Mouse (Mus musculus): ENCODE data around the gene Cbfa2t2. TPM values are rescaled to one million over a fixed set of nuclear protein-coding genes. Genes with fewer than 3 reads are reported as not detected.

The Cbfa2t2 gene
- 40.9 and 43.6 TPM in 2 replicates for polyA plus RNA-seq (2015; fragmentation: Nextera tagmentation; extraction: Ambion mirVana)

DNA sequence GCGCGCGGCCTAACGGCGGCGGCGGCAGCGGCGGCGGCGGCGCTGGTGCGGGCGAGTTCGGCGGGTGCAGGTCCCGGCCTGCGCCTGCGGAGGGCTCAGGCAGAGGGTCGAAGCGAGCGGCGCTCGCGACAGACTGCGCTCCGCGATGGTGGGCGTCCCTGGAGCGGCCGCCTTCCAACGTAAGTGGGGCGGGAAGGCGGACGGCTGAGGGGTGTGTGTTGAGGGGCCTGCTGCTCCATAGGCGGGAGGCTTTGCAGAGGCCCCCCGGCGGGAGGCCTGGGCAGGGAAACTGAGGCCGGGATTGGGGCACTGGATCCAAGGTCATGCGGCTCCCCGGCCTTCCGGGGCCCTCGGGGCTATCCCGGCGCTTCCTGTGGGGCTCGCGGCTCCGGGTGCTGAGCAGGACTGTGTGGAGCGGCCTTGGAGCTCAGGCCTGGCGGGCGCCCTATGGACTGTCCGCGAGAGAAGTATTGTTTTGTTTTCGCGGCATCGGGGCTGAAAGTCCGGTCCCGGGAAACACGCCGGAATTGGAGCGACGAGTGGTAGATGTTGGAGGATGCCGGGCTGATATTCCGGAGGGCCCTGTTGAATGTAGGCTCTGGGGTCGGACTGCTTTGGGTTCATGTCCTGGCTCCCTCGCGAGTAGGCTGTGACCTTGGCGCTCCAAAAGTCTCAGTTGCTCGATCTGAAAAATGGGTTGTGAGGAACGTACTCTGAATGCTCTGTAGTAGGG lies at the start of gene Cbfa2t2:
Gene Cbfa2t2 (plus strand): TSS at position 24 of the 733 bp plus-strand sequence.
- H3K27me3 ChIP-seq, result no peaks in the 10 kb centered on the region
- peak within 1 kb of the TSS; percentile 93 for H3K9ac ChIP-seq
- H3K9me3 ChIP-seq (replicated peaks), result no peaks in the 10 kb centered on the region
- H3K4me2 ChIP-seq (replicated peaks), result peak within 1 kb of the TSS; percentile 49
- WGBS, result under 1% methylated on average over 67 of the region's 70 CpGs
- H3K4me1 ChIP-seq, result peaks cover 38% of the 10 kb centered on the region
- H3K4me3 ChIP-seq (replicated peaks), result peak within 1 kb of the TSS; percentile 97
- peak; percentile 86 for ATAC-seq (ENCODE audit: insufficient number of reproducible peaks, low FRiP score, low TSS enrichment, low read depth)
- H3K36me3 ChIP-seq, result no peaks in the 10 kb centered on the region
- peak within 1 kb of the TSS; percentile 95 for H3K27ac ChIP-seq (replicated peaks)

DNA sequence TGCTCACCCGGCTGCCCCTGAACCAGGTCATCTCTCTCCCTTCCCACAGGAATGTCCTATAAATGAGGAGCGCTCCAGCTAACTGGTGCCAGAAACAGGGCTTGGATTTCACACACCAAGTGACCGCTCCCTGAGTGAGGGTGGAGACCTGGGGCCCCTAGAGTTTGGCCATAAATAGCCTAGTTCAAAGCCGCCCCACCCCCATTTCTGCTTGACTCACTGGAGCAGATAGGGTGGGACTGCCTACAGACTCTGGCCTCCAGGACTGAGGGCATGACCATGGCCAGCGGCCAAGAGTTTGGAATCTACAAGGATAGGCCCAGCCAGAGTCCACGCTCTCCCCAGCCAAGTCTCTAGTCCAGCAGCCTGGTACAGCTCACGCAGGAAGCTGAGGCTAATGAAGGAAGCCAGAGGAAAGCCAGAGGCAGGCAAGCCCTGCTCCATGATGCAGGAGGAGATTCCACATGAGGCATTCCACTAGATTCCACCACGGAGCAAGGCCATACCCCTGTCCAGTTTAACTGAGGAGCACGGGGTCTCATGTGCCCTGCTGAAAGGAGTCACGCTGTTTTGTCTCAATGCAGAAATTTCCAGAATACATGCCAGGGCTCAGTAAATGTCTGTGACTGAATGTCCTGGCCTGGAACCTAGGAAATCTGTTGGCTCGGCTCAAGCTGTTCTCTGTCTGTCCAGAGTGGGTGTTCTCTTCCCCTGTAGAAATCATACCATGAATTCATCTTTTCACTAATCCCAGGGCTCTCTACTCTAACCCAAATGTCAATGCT lies 45.9 kb upstream of the Cbfa2t2 start:
- no peak overlapping the region for H3K4me3 ChIP-seq (replicated peaks)
- H3K9ac ChIP-seq, result no peak overlapping the region
- no peak overlapping the region for H3K4me2 ChIP-seq (replicated peaks)
- H3K4me1 ChIP-seq, result 0 out of 2 replicates have a peak, but pooled peaks cover 4% of the 10 kb centered on the region
- H3K27ac ChIP-seq (replicated peaks), result peak overlapping the region; percentile 73; the same call in 1 of the 2 replicates
- no peaks in the 10 kb centered on the region for H3K9me3 ChIP-seq (replicated peaks)
- 78% methylated on average over 11 of the region's 11 CpGs for WGBS
- H3K36me3 ChIP-seq, result no peaks in the 10 kb centered on the region
- H3K27me3 ChIP-seq, result no peaks in the 10 kb centered on the region
- ATAC-seq (ENCODE audit: insufficient number of reproducible peaks, low FRiP score, low TSS enrichment, low read depth), result peak; percentile 87

DNA sequence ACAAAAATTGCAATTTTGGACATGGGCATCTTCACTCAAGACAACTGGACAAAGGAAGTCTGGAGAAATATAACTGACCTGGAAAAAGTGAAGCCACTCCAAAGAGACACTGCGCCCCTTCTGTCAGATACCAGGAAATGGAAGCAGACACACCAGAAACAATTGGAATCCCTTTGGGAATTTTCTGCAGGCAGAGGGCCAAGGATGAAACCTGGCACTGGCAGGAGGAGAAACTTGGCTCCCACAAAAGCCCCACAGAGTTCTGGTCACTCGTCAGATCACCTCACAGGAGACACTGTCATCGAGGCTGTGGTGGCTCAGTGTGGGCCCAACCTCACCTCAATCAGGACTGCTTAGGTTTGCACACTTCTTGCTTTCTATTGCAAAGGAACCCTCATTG lies 41.7 kb upstream of the Cbfa2t2 start:
- H3K4me1 ChIP-seq, result 0 out of 2 replicates have a peak, but pooled peaks cover 4% of the 10 kb centered on the region
- H3K27ac ChIP-seq (replicated peaks), result no peak overlapping the region
- H3K4me2 ChIP-seq (replicated peaks), result no peak overlapping the region
- H3K9ac ChIP-seq, result no peak overlapping the region
- H3K36me3 ChIP-seq, result no peaks in the 10 kb centered on the region
- no peak overlapping the region for H3K4me3 ChIP-seq (replicated peaks)
- ATAC-seq (ENCODE audit: insufficient number of reproducible peaks, low FRiP score, low TSS enrichment, low read depth), result no peak
- no peaks in the 10 kb centered on the region for H3K9me3 ChIP-seq (replicated peaks)
- 75% methylated on average over 3 of the region's 3 CpGs for WGBS
- H3K27me3 ChIP-seq, result no peaks in the 10 kb centered on the region

DNA sequence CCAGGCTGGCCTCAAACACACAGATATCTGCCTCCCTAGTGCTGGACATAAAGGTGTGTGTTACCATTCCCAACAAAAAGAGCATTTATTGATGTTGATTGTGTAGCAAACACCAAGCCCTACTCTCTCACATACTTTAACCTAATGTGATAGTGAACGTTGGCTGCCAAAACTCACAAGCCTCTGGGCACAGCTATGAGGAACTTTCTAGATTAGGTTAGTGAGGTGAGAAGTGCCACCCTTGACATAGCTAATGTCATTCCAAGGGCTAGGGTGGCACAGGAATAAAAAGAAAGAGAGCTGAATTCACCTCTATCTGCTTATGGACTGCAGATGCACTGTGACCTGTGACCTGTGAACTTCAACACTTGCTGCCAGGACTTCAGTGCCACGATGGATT lies 39.8 kb upstream of the Cbfa2t2 start:
- Histone ChIP-seq H3K4me1 (no peaks in the 10 kb centered on the region), H3K36me3 (no peaks in the 10 kb centered on the region), H3K27me3 (no peaks in the 10 kb centered on the region), H3K27ac (replicated peaks) (no peak overlapping the region), H3K4me2 (replicated peaks) (no peak overlapping the region), H3K9ac (no peak overlapping the region), H3K4me3 (replicated peaks) (no peak overlapping the region), H3K9me3 (replicated peaks) (no peaks in the 10 kb centered on the region)
- no peak for ATAC-seq (ENCODE audit: insufficient number of reproducible peaks, low FRiP score, low TSS enrichment, low read depth)
- 80% methylated on average over 2 of the region's 2 CpGs for WGBS

DNA sequence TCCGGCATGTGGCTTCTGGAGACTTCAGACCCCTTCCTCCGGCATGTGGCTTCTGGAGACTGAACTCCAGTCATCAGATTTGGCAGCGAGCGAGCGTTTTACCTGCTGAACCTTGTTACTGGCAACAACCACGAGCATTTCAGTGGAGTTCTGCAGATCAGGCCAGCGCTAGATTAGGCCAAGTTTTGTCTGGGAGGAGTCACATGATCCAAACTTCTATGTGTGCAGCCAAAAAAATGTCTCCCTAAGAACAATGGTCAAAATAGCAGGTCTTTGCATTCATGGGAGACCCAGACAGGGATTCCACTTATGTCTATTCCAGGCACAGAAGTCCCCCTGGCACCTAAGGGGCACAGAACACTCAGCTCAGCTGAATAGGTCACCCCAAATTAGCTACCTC lies 38.0 kb upstream of the Cbfa2t2 start:
- Histone ChIP-seq H3K9me3 (replicated peaks) (no peaks in the 10 kb centered on the region), H3K4me2 (replicated peaks) (no peak overlapping the region), H3K27me3 (no peaks in the 10 kb centered on the region), H3K36me3 (no peaks in the 10 kb centered on the region), H3K9ac (no peak overlapping the region), H3K4me1 (peaks cover 7% of the 10 kb centered on the region), H3K27ac (replicated peaks) (no peak overlapping the region), H3K4me3 (replicated peaks) (no peak overlapping the region)
- WGBS, result 79% methylated on average over 7 of the region's 7 CpGs
- ATAC-seq (ENCODE audit: insufficient number of reproducible peaks, low FRiP score, low TSS enrichment, low read depth), result no peak; the same call in 1 of the 2 replicates

DNA sequence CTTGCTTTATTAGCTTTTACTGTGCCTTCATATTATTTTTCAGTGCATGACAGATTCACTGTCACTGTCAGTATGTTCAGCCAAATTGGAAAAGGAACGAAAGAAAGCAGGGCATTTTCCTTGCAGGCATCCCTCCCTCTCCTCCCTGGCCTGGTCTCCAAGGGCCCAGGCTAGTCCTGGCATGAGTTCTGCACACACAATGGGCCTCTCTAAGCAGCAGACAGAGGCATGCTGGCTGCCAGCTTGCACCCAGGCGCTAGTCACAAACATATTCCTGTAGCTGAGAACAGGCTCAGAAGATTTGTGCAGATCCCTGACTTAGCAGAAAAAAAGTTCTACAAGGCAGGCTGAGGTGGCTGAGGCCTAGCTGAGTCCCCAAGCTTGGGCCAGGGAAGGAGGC lies 37.0 kb upstream of the Cbfa2t2 start:
- WGBS, result 55% methylated on average over 2 of the region's 2 CpGs
- Histone ChIP-seq H3K4me3 (replicated peaks) (no peak overlapping the region), H3K4me2 (replicated peaks) (no peak overlapping the region), H3K9ac (no peak overlapping the region), H3K9me3 (replicated peaks) (no peaks in the 10 kb centered on the region), H3K27me3 (no peaks in the 10 kb centered on the region), H3K36me3 (no peaks in the 10 kb centered on the region), H3K4me1 (peaks cover 11% of the 10 kb centered on the region), H3K27ac (replicated peaks) (no peak overlapping the region; the same call in 1 of the 2 replicates)
- no peak for ATAC-seq (ENCODE audit: insufficient number of reproducible peaks, low FRiP score, low TSS enrichment, low read depth)

DNA sequence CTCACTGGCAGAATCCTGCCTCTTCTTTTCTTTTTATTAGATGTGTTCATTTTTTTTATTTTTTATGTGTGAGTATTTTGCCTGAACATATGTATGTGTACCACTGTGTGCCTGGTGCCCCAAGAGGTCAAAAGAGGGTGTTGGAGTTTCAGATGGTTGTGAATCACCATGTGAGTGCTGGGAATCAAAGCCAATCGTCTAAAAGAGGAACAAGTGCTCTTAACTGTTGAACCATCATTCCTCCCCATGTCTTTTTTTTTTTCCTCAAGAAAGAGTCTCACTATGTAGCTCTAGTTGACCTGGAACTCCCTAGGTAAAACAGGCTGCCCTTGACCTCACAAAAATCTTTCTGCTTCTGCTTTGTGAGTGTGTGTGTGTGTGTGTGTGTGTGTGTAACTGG lies 34.3 kb upstream of the Cbfa2t2 start:
- H3K4me3 ChIP-seq (replicated peaks), result no peak overlapping the region
- no peaks in the 10 kb centered on the region for H3K27me3 ChIP-seq
- H3K36me3 ChIP-seq, result no peaks in the 10 kb centered on the region
- H3K4me1 ChIP-seq, result peaks cover 12% of the 10 kb centered on the region
- H3K9ac ChIP-seq, result no peak overlapping the region
- no peaks in the 10 kb centered on the region for H3K9me3 ChIP-seq (replicated peaks)
- no peak overlapping the region for H3K4me2 ChIP-seq (replicated peaks)
- WGBS, result 55% methylated on average over 1 of the region's 1 CpGs
- ATAC-seq (ENCODE audit: insufficient number of reproducible peaks, low FRiP score, low TSS enrichment, low read depth), result no peak
- H3K27ac ChIP-seq (replicated peaks), result no peak overlapping the region

DNA sequence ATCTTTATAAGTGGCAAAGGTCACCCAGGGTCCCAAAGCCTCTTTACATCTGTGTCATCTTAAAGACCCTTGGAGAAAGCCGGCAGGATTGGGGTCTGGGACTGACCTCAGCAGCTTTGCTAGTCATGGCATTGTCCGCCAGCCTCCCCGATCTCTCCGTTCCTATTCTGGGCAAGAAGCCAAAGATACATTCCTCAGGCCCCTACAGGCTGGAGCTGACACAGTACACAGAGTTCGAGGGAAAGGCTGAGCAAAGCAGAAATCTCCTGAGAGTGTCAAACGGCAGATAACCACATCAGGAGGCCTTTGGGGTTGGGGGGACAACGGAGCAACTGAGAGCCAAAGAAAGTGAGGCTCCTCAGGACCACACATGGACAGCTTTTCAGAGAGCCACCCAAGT lies 33.5 kb upstream of the Cbfa2t2 start:
- no peak overlapping the region for H3K27ac ChIP-seq (replicated peaks)
- H3K36me3 ChIP-seq, result no peaks in the 10 kb centered on the region
- no peak overlapping the region for H3K9ac ChIP-seq
- H3K9me3 ChIP-seq (replicated peaks), result no peaks in the 10 kb centered on the region
- no peaks in the 10 kb centered on the region for H3K27me3 ChIP-seq
- H3K4me3 ChIP-seq (replicated peaks), result no peak overlapping the region
- no peak overlapping the region for H3K4me2 ChIP-seq (replicated peaks)
- peaks cover 16% of the 10 kb centered on the region for H3K4me1 ChIP-seq
- 5% methylated on average over 7 of the region's 7 CpGs for whole genome bisulfite sequencing
- ATAC-seq (ENCODE audit: insufficient number of reproducible peaks, low FRiP score, low TSS enrichment, low read depth), result peak; percentile 56

DNA sequence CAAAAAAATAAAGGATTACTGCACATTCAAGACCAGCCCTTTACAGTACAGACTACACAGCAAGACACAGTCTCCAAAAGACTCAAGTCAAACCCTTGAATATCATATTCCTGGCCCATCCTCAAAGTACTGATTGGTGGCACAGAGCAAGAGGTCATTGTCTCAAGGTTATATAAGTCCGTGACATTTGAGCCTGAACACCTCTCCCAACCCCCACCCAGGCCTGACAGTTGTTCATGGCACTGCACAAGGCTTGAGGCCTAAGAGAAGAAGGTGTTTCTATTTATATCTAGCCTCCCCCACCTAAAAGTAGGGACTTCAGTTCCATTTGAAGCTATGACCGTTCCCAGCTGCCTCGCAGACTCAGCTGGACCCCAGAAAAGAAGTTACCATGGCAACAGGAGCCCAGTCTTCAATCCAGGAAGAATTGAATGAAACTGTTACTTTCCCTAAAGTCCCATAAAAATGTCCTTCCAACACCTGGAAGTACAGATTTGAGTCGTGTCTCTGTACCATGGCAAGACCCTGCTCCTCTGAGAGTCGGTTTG lies 30.8 kb upstream of the Cbfa2t2 start:
- WGBS, result 63% methylated on average over 5 of the region's 5 CpGs
- Histone ChIP-seq H3K4me1 (peaks cover 21% of the 10 kb centered on the region), H3K9me3 (replicated peaks) (no peaks in the 10 kb centered on the region), H3K9ac (no peak overlapping the region), H3K27me3 (no peaks in the 10 kb centered on the region), H3K36me3 (no peaks in the 10 kb centered on the region), H3K4me3 (replicated peaks) (no peak overlapping the region), H3K4me2 (replicated peaks) (no peak overlapping the region), H3K27ac (replicated peaks) (no peak overlapping the region)
- ATAC-seq (ENCODE audit: insufficient number of reproducible peaks, low FRiP score, low TSS enrichment, low read depth), result no peak

DNA sequence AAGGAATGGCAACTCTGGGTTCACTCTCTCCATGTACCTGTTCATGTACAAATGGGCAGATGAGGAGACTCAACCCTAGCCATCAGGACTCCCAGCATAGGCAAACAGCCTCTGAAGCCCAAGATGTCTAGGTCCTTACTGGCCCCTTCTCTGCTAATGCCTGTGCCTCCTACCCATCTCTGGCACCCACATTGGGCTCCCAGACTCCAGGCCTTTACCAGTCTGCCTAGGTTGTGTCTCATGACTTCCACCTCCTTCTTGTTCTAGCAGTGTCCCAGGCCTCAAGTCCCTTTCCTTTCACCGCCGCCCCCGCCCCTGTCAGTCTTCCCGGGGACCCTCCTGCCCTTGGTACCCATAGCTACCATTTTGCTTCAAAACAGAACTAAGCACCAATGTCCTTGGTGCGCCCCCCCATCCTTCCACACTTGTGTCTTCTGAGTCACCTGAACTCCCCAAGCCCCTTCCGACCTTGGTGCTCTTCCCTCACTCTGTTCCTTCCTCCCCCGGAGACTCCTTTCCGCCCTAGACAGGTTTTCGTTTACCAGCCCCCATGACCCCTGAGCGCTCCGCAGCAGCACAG lies 29.1 kb upstream of the Cbfa2t2 start:
- H3K9ac ChIP-seq, result peak overlapping the region; percentile 58
- WGBS, result 33% methylated on average over 11 of the region's 11 CpGs
- no peak overlapping the region for H3K27ac ChIP-seq (replicated peaks)
- no peaks in the 10 kb centered on the region for H3K27me3 ChIP-seq
- H3K36me3 ChIP-seq, result no peaks in the 10 kb centered on the region
- no peak for ATAC-seq (ENCODE audit: insufficient number of reproducible peaks, low FRiP score, low TSS enrichment, low read depth)
- H3K9me3 ChIP-seq (replicated peaks), result no peaks in the 10 kb centered on the region
- peaks cover 21% of the 10 kb centered on the region for H3K4me1 ChIP-seq
- peak overlapping the region; percentile 82 for H3K4me2 ChIP-seq (replicated peaks)
- peak overlapping the region; percentile 71 for H3K4me3 ChIP-seq (replicated peaks)
